Mouse (Mus musculus) gastrocnemius, postnatal 10 days (tissue): ENCODE measurements around the gene Fbxl2. TPM values are rescaled to one million over a fixed set of nuclear protein-coding genes. Genes with fewer than 3 reads are reported as not detected.
A peak's percentile ranks its signal among the peaks of the same experiment; 100 is the strongest.

Experiments
- DNase-seq: peaks from one replicate; pipeline ENCODE4 v3.0.0; 2021; ENCODE audit warnings: mixed read lengths
- total RNA-seq, 2 experiments: library from RNA; stranded (reverse); gene quantifications; 2 replicates each; pipeline ENCODE4 v1.2.3; 2021

The Fbxl2 gene
- total RNA-seq, 2 experiments from 2014 or later = 2.0 to 3.2 TPM

DNA sequence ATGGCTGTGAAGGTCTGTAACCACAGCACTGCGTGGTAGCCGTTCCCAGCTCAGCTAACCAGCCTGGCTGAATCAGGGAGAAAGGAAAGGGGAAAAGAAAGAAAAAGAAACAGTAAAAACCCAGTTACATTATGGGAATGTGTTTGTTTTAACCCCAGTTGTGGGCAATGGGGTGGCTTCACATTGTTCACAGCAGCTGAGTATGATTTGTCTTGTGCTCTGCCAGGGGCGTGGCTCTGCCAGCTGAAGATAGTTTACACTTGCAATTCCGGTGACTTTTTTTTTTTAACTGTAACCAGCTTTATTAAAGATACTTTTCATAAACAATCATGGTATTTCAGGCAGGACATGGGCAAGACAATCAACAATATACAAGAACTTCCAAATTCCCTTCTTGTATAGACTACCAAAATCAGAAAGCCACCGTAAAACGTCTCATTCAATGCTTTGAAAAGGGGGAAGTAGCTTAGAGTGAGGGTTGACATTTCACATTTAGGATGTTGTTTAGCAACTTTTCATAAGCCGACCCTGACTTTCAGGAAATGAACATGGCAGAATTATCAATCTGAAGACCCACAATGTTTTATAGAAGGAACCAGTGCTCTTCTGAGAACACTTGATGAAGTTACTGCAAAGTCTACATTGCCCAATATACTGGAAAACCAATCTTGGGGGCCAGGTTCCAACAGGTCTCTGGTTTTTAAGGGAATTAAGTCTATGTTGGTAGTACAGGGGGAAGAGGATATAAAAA is 26.8 kb downstream of the Fbxl2 start:
- DNase-seq = no peak

DNA sequence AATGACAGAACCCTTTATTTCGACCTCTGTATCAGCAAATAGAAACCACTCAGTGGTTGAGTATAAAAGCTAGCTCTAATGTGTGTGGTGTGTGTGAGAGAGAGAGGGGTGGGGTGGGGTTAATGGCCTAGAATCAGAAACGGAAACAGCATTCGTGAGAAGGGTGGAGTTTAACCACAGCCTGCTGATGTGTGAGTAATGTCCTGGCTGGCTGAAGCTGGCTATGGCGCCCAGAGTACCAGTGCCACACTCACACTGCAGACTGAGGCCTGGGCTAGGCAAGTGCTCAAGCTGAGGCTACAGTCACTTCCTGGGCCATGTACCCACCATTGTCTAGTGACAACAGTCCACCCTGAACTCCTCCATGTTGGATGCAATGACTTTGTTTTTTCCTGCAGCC is 29.6 kb downstream of the Fbxl2 start:
- no peak for DNase-seq

DNA sequence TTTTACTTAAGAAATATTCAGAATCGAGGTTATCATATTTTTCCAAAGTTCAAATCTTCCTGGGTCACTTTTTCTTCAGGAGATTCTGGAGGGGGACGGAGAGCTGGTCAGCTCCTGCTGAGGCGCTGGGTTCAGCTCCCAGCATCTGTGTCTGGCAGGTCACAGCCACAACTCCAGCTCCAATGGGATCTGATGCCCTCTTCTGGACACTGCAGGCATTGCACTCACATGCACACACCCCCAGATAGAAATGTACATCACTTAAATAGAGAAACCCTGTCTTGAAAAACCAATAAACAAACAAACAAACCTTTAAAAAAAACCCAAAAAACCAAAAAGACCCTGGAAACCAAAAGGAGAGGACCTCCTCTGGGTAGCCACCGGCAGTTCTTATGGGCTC is 30.3 kb downstream of the Fbxl2 start:
- DNase-seq = no peak

DNA sequence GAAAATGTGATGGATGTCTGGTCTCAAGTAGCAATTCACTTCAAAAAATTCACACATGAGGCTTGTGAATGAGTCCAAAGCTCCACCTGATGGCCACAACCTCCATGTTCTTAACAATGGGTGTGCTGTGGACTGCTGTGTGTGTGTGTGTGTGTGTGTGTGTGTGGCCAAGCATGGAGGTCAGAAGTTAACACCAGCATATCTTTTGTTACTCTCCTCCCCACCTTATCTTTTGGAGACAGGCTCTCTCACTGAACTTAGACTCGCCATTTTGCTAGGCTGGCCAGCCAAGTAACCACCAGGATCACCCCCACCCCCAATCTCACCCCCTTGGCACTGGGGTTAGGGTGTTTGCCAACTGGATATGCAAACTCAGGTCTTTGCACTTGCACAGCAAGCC is 32.0 kb downstream of the Fbxl2 start:
- no peak for DNase-seq

DNA sequence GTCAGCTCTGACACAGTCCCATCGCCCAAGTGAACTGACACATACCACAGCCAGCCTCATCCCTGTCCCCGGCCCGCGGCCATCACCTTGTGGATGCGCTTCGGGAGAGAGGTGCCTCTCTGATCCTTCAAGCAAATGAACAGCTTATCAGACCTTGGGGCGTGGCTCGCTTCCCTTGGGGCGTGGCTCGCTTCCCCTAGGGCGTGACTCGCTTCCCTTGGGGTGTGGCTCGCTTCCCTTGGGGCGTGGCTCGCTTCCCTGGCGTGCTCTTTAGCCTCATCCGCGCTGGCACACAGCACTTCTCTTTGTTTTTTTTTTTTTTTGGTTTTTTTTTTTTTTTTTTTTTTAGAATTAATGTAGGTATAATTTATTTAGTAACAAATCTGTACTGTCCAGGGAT is 34.8 kb downstream of the Fbxl2 start:
- DNase-seq = no peak

DNA sequence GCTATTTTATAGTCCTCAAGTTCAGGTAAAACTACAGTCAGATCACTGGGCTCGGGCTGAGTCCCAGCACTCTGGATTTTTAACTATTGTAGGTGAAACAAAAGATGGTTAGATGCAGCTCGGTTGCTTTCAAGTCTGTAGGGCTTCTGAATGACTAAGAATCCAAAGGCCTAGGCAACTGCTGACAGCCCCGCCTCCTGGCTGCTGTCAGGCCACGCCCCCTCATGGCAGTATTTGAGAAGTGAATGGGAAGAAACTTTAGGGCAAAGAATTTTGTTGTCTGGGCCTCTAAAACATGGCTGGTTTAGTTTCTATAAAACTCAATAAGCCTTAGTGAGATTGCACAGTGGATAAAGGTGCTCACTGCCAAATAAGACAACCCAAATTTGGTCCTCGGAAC is 36.5 kb downstream of the Fbxl2 start:
- no peak for DNase-seq

DNA sequence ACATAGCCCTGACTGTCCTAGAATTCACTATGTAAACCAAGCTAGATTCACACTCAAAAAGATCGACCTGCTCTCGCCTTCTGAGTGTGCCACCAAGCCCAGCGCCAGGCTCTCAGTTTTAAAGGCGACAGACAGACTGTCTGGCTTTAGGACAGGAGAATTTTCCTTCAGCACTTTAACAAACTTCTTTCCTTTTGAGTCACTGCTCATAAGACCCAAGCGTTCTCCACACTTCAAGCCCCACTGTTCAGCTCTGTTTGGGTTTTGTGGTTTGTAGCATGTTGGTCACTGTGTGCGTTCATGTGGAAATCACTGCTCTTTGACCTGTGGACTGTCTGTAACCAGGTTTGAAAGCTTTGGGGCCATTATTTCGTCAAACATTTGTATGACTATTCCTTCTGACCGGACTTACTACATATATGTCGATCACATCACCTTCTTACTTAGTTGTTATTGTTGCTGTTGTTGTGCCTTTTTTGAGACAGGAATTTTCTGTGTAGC is 38.1 kb downstream of the Fbxl2 start:
- no peak for DNase-seq

DNA sequence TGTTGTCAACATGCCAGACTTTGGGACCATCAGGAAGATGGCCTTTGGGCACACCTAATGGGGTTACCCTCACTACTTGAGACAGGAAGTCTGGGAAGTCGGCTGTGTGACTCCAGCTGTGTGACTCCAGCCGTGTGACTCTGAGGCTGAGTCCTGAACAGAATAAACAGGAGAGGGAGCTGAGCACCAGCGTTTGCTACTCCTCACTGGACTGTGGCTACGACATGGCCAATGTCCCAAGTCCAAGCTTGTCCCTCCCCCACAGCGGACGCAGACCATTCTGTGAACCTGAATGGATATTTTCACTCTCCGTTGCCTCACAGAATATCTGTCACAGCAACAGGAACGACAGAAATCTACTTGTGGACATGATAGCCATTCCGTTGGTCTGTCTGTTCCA is 39.2 kb downstream of the Fbxl2 start:
- DNase-seq = no peak

DNA sequence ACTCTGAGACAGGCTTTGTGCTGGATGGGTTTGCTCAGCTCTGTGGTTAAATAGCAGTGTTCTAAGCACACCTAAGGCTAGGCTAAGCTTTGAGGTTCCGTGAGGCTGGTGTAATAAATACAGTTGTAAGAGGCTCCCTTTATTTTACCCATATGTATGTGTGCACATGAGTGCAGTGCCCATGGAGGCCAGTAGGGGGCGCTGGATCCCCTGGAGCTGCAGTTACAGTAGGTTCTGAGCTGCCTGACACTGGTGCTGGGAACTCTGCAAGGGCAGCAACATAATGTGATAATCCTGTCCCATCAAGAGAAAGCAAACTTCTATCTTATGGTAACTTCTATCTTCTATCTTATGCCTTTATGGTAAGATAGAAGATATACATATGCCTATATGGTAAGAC is 47.7 kb downstream of the Fbxl2 start:
- DNase-seq = no peak

DNA sequence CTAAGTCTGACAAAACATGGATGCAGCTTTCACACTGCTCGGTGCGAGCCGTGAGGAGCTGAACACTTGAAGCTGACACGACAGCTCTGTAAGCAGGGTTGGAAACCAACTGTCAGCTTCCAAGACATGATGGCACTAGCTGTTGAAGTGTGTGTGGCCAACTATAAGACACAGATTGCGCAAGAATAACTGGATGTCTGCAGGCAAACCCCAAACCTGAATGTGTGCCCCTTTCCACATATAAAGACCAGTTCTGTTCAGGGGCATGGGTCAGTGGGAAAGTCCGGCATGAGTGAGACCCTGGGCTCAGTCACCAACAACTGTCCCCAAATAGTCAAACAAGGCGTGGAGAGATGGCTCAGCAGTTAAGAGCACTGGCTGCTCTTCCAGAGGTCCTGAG is 53.2 kb downstream of the Fbxl2 start:
- no peak for DNase-seq

DNA sequence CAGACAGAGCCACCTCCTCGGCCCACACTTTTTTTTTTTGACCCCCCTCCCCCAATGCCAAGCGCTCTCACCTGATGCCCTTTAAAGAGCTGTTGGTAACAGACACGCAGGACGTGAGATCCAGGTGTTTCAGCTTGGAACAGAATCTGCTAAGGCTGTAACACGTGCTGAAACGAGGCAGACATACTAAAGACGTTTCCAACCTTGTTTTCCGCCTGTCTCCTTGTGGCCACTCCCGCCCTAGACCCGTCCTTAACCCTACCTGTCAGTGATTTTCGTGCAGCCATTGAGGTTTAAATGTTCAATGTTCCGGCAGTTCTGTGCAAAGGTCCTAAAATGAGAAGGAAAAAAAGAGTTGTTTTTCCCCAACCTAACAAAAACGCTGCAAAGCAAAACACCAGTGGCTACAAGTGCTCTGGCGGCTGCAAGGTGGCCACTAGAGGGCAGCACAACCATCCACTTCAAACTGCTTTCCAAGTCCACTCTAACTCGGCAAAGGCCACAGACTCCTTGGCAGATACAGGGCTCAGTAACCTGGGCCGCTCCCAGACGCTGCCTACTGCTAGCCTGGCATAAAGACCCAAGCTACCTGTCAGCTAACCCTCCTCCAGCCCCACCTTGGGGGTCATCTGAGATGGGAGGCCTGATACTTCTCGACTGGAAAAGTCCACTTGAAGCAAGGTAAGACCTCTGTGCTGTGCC is 55.3 kb downstream of the Fbxl2 start:
- peak; percentile 86 for DNase-seq

DNA sequence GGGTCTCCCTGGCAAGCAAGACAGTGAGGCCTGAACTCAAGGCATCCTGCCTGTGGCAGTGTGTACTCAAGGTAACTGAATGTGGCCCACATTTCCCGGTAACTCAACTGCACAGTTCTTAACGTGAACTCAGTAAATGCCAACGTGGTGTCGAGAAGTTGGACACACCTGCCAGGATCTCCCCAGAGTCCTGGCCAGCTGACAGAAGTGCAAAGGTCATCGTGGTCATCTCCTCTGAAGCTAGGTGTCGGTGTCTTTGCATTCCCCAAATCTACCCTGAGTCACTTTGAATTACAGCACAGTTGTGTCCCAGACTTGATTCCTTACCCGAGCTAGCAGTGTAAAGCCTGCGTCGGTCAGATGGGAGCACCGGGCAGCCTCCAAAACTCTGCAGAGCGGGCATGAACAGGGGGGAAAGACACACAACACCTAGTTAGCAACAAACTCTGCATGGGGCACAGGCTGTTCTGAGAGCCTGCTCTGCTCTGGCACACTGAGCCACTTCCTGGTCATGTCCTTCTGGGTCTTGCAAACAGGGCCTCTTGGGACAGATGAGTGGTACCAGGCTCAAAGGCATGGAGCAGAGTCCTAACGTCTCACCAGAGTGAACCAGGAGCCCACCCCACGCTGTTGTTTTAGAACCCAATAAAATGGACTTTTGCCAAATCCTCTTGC is 60.9 kb downstream of the Fbxl2 start:
- DNase-seq = no peak

DNA sequence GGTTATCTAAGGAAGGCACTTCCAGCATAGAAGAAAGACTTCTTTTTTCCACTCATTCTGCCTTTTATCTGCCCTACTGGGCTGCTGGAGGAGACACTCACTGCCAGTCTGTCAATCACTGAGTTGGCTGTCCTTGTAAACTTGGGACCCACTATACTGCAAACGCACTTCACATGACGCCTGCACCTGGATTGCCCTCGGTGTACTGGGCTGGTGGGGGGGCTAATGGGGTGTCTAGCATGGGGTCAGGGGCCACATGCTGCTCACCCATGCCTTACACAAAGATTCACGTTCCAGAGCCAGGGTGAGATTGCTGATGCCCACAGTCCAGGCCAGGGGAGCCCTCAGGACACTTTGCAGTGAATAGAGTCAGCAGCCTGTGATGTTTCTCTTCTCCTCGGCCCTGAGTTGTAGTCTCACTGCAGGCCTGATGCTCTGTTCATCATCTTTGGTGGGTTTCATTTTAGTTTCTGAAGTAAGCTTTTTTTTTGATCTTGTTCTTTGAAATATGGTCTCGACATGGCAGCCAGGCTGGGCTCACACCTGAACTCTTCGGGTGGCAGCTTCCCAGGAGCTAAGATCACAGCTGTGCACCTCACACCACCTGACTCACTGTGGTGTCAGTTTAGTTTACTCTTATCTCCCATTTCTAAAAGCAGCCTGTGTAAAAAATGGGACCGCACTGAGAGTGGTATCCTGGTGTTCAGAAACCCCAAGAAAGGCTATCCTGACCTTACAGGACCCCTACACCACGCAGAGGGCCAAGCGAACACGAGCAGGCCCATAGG is 62.9 kb downstream of the Fbxl2 start:
- no peak for DNase-seq

DNA sequence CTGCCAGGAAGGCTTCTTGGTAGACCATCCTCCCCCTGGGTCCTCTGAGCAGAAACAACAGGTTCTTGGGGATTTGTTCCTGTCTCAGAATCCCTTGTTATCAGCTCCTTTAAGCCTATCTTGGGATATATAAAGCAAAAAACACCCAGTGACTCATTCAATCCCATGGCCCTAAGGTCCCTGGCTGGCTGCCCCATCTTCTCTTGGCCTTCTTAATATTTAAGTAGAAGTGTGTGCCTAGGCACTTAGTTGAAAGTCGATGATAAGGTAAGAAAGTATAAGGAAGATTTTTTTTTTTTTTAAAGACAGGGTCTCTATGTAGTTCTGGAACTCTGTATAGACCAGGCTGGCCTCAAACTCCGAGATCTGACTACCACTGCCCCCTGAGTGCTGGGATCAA is 63.5 kb downstream of the Fbxl2 start:
- DNase-seq = no peak

DNA sequence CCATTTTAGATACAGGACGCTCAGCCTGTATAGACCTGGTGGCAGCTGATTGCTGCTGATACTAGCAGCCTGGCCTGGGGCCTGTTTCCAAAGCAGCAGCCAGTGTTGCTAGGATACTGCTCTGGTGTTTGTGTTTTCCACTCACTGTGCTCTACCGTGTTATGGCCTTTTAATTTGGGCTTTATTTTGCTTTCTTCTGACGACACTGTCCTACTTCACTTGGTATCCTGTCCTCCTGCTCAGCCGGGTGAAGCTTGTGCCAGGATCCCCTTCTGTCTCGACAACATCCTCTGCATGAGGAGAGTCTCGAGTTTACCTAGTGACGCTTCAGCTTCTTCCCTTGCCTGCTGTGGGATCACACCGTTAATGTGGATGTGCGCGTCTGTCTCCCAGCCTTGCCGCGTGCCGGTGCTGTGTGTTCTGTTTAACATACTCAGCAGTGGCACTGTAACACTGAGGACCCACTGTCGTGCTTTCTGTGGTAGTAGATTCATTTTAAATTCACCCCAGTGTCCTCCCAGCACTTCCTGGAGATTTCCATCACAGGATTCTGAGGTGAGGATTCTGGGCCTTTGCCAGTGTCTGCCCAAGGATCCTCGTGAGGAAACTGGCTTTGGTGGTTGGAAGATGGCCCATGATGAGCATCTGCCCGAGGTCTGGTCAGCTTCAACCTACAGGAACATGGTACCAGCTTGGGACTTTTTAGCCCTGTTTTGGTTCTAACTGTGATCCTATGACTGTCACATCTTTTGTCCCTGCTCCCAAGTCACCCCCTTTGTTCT is 64.7 kb downstream of the Fbxl2 start:
- peak; percentile 32 for DNase-seq

DNA sequence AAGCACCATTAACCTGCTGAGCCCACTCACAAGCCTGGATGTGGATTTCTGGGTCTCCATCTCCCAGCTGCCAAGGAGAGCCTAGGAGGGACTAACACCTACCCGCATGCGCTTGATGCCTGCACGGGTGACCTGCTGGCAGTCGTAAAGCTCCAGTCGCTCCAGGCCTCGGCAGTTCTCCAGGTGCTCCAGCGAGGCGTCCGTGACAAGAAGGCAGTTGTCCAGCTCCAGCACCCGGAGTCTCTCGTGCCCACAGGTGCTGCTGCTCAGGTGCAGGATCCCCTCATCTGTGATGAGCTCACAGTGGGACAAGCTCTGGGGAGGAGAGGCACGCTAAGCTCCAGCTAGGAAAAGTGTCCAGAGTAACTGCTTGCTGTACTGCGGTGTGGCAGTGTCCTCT is 66.6 kb downstream of the Fbxl2 start:
- DNase-seq = peak; percentile 40

DNA sequence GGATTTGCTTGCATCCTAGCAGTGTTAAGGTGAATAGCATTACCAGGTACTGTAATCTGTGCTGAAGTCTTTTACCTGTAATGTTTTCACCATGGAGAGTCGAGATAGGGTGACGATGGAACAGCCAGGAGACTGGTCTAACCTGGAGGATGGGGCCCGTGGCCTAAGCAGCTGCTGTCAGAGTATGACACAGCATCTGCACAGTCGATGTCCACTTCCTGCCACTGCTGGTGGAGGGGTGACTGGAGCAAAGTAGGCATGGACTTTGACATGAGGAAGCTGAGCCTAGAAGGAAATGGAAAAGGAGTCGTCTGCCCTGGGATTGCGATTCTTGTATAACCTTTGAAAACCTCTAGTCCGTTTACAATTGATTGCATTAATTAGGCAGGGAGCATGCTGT is 67.3 kb downstream of the Fbxl2 start:
- DNase-seq = no peak

DNA sequence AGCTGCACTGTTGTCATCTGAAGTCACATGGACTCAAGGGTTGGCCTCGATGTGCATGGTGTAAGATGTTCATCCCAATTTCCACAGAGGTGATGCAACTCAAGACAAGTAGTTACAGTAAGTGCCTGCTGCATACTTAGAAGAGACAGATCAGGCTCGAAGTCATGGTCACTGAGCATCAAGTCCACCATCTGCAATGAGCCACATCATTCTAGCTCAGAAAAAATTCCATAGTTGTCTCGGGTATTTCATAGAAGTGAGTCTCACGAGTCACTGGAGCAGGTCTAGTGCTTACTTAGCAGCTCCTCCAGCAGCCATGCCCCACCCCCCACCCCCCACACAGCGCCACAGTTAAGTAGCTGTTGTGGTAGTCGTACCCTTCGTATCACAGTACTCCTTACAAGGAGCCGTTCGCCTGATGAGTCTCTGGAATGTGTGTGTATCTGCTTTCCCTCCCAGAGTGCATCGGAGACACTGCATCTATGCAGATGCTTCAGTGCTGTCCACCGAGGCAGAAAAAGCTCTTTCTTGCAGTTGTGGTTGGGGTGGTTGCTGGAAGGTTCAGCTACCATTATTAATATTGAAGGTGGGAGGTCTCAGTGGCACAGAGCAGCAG is 68.7 kb downstream of the Fbxl2 start:
- no peak for DNase-seq

DNA sequence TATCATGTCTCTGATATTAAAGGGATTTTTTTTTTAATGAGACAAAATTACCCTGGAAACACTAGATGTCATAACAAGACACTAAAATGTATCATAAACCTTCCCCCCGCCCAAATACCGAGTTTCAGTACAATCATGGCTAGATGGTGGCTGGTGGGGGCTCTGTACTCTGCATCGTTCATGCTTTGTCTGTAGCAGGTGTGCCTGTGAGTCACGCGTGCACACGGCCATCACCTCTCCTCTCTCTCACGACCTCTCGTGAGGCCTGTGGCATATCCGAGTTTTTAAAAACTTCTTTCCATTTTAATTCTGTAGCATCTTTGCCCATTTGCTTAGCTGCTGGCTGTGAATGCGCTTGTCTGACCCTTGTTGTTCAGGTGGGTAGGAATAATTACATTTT is 69.7 kb downstream of the Fbxl2 start:
- no peak for DNase-seq

DNA sequence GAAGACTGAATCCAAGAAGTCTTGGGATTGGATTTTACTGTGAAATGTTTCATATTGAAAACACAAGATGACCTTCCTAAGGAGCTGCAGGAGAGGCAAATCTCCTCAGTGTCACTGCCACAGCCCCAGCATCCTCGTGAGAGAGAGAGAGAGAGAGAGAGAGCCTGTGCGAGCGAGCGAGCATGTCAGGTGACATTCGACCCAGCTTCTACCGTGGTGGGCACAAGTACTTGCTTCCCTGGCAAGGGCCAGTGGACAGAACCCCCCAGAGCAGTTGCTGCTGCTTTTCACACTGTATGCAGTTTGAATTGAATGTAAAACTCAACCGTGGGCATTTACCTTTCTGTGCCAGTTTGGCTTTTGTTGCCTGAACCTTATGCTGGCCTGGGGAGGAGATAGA is 70.5 kb downstream of the Fbxl2 start:
- no peak for DNase-seq

DNA sequence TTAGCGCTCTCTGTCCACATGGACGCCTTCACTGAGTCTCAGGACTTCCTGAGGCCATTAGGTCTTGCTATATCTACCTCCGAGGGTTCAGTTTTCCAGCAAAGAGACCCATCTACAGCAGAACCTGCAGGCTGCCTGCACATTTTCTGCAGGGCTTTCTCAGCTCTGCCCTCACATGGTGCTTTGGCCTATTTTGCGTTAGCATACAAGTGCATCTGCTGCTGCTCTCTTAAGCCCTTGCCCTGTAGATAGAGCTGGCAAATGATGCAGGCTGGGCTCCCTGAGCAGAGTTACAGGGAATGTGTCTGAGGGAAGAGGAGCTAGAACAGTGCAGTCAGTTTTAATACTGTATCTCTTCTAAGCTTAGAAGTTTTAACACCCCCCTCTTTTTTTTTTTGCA is 71.0 kb downstream of the Fbxl2 start:
- no peak for DNase-seq
